Mouse (Mus musculus): ENCODE measurements around the gene Mgat3. TPM values are rescaled to one million over a fixed set of nuclear protein-coding genes. Genes with fewer than 3 reads are reported as not detected.

Mgat3 gene
- polyA plus RNA-seq, 1 experiment from 2014 or later, result 9.6 TPM

DNA sequence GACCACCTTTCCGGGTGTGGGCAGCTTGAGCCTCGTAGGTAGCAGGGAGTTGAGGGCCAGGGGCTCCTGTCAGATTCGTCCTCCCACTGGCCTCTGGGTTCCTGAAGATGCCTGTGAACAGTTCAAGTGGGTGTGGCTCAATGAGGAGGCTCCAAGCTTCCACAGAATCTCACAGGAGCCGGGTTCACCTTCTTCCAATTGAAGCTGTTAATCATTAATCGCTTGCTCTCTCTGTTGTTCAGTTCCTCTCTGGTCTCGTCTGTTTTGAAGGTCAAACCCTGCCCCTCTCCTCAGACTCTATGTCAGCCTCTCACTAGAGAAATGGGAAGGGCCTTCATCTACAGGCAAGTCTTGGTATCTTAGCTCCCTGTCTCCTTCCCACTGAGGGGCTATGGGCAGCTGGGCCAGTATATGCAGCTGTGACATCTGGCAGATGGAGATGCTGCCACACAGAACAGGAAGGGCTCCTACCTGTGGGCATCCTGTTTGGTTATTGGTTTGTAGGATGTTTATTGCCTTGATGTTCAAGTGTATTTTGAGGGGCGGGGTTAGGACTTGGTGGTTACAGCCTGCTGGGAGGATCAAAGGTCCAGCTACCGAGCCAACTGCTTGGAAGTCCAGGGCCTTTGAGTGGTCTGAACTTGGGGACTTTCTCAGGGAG, 18.2 kb downstream of the Mgat3 start:
- H3K27me3 ChIP-seq, result no peaks in the 10 kb centered on the region
- peaks cover 14% of the 10 kb centered on the region for H3K4me1 ChIP-seq
- no peak overlapping the region for H3K4me2 ChIP-seq
- H3K27ac ChIP-seq, result no peak overlapping the region
- H3K9ac ChIP-seq, result no peak overlapping the region
- no peaks in the 10 kb centered on the region for H3K36me3 ChIP-seq (replicated peaks)
- no peak for ATAC-seq (ENCODE audit: low FRiP score)
- no peak overlapping the region for H3K4me3 ChIP-seq (replicated peaks)
- WGBS, result 82% methylated on average over 8 of the region's 8 CpGs
- H3K9me3 ChIP-seq, result no peaks in the 10 kb centered on the region

DNA sequence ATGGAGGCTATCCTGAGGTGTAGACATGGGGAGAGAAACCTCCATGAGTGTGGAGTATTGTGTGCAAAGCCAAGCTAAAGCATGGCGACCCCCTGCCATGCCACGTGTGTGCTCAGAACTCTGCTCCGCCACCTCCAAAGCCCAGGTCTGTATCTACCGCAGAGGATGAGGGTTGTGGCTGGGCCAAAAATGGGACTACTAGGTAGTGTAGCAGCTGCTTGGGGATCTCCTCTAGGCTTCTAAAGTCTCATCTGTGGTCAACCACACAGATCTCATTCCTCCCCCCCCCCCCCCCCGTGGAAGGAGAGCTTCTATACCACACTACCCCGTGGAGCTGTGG, 18.7 kb downstream of the Mgat3 start:
- Histone ChIP-seq H3K9me3 (no peaks in the 10 kb centered on the region), H3K27ac (no peak overlapping the region), H3K4me2 (no peak overlapping the region), H3K9ac (no peak overlapping the region), H3K4me3 (replicated peaks) (no peak overlapping the region), H3K4me1 (peaks cover 14% of the 10 kb centered on the region), H3K27me3 (no peaks in the 10 kb centered on the region), H3K36me3 (replicated peaks) (no peaks in the 10 kb centered on the region; the same call in 1 of the 2 replicates)
- no peak for ATAC-seq (ENCODE audit: low FRiP score)
- 89% methylated on average over 6 of the region's 6 CpGs for WGBS

DNA sequence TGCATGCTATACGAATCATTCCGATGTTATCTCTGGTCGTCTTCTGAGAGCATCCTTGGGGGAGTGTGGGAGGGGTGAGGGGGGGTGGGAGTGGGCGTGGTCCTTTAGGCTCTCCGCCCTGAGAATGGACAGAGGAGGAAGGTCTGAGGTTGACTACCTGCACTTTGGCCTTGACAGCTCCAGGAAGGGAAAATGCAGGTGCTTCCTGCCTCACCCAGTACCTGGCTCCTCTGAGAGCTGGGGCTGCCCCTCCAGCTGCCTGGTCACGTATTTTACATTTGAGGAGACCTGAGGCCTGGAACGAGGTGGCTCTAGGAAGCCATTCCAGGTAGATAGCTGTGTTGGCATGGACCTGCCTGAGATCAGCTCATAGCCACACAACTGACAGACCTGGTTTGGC, 19.3 kb downstream of the Mgat3 start:
- Histone ChIP-seq H3K27ac (no peak overlapping the region), H3K9ac (no peak overlapping the region), H3K4me3 (replicated peaks) (no peak overlapping the region), H3K4me2 (no peak overlapping the region), H3K4me1 (peaks cover 14% of the 10 kb centered on the region), H3K36me3 (replicated peaks) (peaks cover 1% of the 10 kb centered on the region; the same call in 1 of the 2 replicates), H3K27me3 (no peaks in the 10 kb centered on the region), H3K9me3 (no peaks in the 10 kb centered on the region)
- ATAC-seq (ENCODE audit: low FRiP score), result no peak
- 92% methylated on average over 7 of the region's 7 CpGs for WGBS

DNA sequence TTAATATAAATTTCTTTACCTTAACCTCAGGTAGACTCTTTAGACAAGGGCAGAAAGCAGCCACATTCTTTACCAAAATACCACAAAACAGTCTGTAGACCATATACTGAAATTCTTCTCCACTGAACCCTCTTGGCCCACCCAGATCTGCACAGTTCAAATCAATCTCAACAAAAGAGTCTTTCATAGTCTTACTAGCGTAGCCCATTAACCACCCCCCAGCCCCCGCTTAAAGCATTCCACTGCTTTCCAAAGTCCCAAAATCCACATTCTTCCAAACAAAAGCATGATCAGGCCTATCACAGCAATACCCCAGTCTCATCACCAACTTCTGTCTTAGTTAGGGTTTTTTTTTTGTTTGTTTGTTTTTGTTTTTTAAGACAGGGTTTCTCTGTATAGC, 26.0 kb downstream of the Mgat3 start:
- H3K4me3 ChIP-seq (replicated peaks), result no peak overlapping the region
- WGBS, result 37% methylated on average over 2 of the region's 2 CpGs

DNA sequence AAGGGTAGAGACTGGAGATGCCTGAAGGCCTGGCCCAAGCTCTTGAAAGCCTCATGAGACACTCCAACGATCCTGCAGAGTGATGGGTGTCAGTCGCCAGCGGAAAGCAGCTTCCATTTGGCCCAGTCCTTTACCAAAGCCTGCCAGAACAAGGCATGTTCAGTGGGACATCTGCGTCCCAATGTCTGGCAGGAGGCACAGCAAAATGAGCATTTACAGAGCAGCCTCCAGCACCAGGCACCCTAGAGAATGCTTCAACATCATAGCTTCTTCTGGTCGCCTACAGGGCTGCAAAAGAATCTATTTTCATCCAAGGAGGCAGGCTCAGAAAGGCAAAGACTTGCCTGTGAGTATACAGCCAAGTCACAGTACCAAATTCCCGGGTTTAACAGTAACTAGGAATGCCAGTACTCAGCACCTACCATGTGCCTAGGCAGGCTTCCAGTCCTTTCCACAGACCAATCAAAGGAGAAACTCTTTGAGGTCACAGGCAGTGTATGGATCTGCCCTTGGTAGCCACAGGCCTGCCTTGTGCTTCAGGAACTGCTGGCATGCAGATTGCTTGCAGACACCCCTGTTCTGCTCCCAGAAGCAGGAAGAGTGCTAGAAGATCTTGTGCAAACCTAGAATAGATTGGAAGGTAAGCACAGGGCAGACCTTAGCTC, 28.7 kb downstream of the Mgat3 start:
- no peak overlapping the region for H3K27ac ChIP-seq
- H3K9ac ChIP-seq, result no peak overlapping the region
- ATAC-seq (ENCODE audit: low FRiP score), result no peak
- peaks cover 5% of the 10 kb centered on the region for H3K36me3 ChIP-seq (replicated peaks)
- H3K27me3 ChIP-seq, result no peaks in the 10 kb centered on the region
- WGBS, result 89% methylated on average over 6 of the region's 6 CpGs
- no peak overlapping the region for H3K4me3 ChIP-seq (replicated peaks)
- no peaks in the 10 kb centered on the region for H3K4me1 ChIP-seq
- H3K4me2 ChIP-seq, result no peak overlapping the region
- no peaks in the 10 kb centered on the region for H3K9me3 ChIP-seq

More for the DNA sequence above, 26.0 kb downstream of the Mgat3 start:
- Histone ChIP-seq H3K4me1 (no peaks in the 10 kb centered on the region), H3K27me3 (no peaks in the 10 kb centered on the region), H3K9me3 (no peaks in the 10 kb centered on the region), H3K36me3 (replicated peaks) (peaks cover 5% of the 10 kb centered on the region), H3K4me2 (no peak overlapping the region), H3K9ac (no peak overlapping the region), H3K27ac (no peak overlapping the region)
- ATAC-seq (ENCODE audit: low FRiP score), result no peak

DNA sequence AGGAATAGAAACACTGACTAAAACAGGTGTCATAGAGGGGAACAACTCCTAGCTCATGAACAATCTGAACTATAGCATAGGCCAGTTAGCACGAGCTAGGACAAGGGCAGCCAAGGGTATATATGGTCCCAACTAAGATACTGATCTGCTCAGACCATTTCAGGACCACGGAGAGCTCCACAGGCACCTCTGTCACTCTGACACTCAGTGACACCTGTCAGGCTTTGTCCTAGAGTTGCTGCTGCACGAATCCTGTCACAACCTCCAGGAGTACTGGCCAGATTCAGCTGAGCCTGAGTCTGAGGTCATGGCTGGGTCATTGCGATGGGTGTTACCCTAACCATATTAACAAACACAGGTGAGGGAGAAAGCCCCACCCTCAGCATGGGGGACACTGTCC, 29.9 kb downstream of the Mgat3 start:
- H3K36me3 ChIP-seq (replicated peaks), result no peaks in the 10 kb centered on the region
- WGBS, result 34% methylated on average over 4 of the region's 4 CpGs
- H3K4me3 ChIP-seq (replicated peaks), result no peak overlapping the region
- H3K9ac ChIP-seq, result no peak overlapping the region
- H3K4me2 ChIP-seq, result no peak overlapping the region
- no peaks in the 10 kb centered on the region for H3K9me3 ChIP-seq
- no peak overlapping the region for H3K27ac ChIP-seq
- H3K27me3 ChIP-seq, result no peaks in the 10 kb centered on the region
- ATAC-seq (ENCODE audit: low FRiP score), result no peak
- H3K4me1 ChIP-seq, result 0 out of 2 replicates have a peak, but pooled peaks cover under 1% of the 10 kb centered on the region

DNA sequence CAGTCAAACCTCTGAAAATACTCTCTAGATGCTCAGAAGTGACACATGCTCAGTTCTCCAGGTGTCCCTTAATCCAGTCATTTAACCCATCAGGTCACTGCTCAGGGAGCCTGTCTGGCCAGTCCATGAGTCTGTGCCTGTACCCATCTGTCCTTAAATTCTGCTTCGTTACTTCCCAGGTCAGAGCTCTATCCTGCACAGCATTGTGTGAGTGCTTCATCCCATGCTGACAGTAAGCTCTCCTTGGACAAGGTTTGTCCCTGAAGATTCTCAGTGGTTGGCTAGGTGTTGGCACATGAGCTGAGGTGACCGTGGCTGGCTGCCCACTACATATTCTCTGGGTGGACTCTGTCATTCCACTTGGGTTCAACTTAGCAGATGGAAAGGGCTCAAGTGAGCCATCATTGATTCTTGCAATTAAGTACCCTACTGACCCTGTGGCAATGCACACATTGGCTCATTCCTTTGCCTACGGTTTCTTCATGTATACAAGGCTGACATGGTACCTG, 32.6 kb downstream of the Mgat3 start:
- no peaks in the 10 kb centered on the region for H3K9me3 ChIP-seq
- no peak for ATAC-seq (ENCODE audit: low FRiP score)
- H3K4me2 ChIP-seq, result no peak overlapping the region
- H3K4me1 ChIP-seq, result 0 out of 2 replicates have a peak, but pooled peaks cover 4% of the 10 kb centered on the region
- H3K9ac ChIP-seq, result no peak overlapping the region
- H3K4me3 ChIP-seq (replicated peaks), result no peak overlapping the region
- no peaks in the 10 kb centered on the region for H3K27me3 ChIP-seq
- WGBS, result 92% methylated on average over 3 of the region's 3 CpGs
- H3K36me3 ChIP-seq (replicated peaks), result peaks cover 5% of the 10 kb centered on the region
- no peak overlapping the region for H3K27ac ChIP-seq

DNA sequence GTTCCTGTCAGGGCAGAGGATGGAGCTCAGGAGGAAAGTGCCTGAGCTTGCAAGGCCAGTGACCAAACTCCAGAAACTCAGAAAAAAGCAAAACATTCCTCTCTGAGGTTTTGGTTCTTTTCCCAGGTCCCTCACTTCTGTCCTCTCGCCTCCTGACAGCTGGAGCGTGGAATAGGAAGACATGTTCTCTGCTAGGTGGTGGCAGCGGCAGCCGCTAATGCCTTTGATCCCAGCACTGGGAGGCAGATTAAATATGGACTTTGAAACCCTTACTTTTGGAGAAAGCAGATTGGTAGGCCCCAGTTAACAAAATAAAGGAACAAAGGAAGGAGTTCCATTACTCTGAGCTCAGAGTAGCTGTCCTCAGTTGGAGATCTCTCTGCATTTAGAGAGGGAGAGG, 34.9 kb downstream of the Mgat3 start:
- no peak overlapping the region for H3K4me3 ChIP-seq (replicated peaks)
- no peaks in the 10 kb centered on the region for H3K27me3 ChIP-seq
- 0 out of 2 replicates have a peak, but pooled peaks cover 4% of the 10 kb centered on the region for H3K4me1 ChIP-seq
- no peak for ATAC-seq (ENCODE audit: low FRiP score)
- H3K9ac ChIP-seq, result no peak overlapping the region
- no peak overlapping the region for H3K27ac ChIP-seq
- H3K4me2 ChIP-seq, result no peak overlapping the region
- no peaks in the 10 kb centered on the region for H3K9me3 ChIP-seq
- H3K36me3 ChIP-seq (replicated peaks), result peaks cover 19% of the 10 kb centered on the region
- 15% methylated on average over 4 of the region's 4 CpGs for WGBS

DNA sequence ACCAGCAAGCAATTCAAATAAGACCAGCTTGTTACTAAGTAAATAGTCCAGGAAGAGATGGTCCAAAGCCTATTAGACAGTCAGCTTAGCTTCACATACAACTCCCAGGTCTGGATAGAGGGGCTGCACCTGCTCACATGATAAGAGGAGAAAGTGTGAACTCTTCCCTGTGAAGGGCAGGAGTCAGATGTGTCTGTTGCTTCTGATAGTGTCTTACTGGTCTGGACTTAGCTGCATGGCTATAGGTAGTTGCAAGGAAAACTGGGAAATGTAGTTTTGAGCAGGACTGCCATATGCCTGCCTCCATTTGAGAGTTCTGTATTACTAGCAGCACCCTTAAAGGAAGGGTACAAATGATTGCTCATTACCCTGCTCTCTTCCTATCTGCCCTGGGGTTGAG, 40.2 kb downstream of the Mgat3 start:
- H3K4me1 ChIP-seq, result 0 out of 2 replicates have a peak, but pooled peaks cover under 1% of the 10 kb centered on the region
- H3K36me3 ChIP-seq (replicated peaks), result peaks cover 32% of the 10 kb centered on the region
- no peaks in the 10 kb centered on the region for H3K27me3 ChIP-seq
- H3K4me2 ChIP-seq, result no peak overlapping the region
- ATAC-seq (ENCODE audit: low FRiP score), result no peak
- no peak overlapping the region for H3K4me3 ChIP-seq (replicated peaks)
- H3K27ac ChIP-seq, result no peak overlapping the region
- H3K9me3 ChIP-seq, result no peaks in the 10 kb centered on the region
- no peak overlapping the region for H3K9ac ChIP-seq

DNA sequence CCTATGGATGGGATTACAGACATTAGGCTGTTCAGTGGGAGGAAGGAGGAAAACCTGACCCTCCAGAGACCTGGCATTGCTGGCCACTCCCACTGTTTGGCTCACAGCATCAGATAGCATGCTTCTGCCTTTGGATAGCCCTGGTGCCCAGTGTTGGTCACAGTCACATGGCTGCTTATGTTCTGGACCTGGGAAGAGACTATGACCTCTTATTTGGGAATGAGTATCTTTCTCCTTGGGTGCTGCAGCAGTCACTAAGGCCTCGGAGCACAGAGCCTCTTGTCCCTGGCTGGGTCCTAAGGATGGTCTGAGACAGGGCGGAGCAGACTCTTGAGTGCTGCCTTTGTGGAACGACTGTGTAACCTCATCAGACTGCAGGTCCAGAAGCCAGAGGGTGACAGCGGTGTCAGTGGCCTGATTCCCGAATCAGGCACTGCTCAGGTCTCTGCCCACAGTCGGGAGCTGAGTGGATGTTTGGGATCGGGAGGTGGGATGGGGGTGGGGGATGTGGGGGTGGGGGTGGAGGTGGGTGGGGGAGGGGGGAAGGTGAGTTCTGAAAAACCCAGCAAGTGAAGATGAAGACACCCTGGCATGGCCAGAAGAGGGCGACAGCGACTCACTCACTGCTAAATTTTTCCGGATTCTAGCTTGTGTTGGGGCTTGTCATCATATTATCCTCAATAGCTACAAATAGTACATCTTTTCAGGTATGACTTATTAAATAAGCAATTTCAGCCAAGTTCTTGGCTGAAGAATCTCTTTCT, 42.4 kb downstream of the Mgat3 start:
- no peak overlapping the region for H3K4me2 ChIP-seq
- ATAC-seq (ENCODE audit: low FRiP score), result no peak
- H3K4me3 ChIP-seq (replicated peaks), result no peak overlapping the region
- H3K9ac ChIP-seq, result no peak overlapping the region
- H3K27me3 ChIP-seq, result no peaks in the 10 kb centered on the region
- WGBS, result 15% methylated on average over 10 of the region's 10 CpGs
- H3K4me1 ChIP-seq, result peaks cover 7% of the 10 kb centered on the region
- peaks cover 29% of the 10 kb centered on the region for H3K36me3 ChIP-seq (replicated peaks)
- H3K9me3 ChIP-seq, result no peaks in the 10 kb centered on the region
- H3K27ac ChIP-seq, result no peak overlapping the region

DNA sequence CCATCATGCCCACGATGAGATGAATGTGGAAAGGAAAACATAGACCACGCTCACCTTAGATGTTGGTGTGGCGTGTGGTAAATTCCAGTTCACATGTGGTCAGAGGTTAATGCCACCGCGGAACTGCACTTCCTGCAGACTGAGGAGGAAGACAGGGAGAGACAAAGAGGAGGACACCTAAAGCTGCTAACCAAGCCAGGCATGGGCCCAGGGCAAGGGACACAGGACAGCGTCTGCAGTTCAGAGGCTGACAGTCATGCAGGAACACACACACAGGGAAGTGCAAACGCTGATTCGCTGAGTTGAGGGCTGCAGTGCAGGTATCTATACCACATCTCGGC, 42.9 kb downstream of the Mgat3 start:
- Histone ChIP-seq H3K4me1 (peaks cover 7% of the 10 kb centered on the region), H3K9me3 (no peaks in the 10 kb centered on the region), H3K4me3 (replicated peaks) (no peak overlapping the region), H3K27ac (no peak overlapping the region), H3K36me3 (replicated peaks) (peaks cover 24% of the 10 kb centered on the region), H3K9ac (no peak overlapping the region), H3K4me2 (no peak overlapping the region), H3K27me3 (no peaks in the 10 kb centered on the region)
- WGBS, result 75% methylated on average over 9 of the region's 9 CpGs
- no peak for ATAC-seq (ENCODE audit: low FRiP score)

DNA sequence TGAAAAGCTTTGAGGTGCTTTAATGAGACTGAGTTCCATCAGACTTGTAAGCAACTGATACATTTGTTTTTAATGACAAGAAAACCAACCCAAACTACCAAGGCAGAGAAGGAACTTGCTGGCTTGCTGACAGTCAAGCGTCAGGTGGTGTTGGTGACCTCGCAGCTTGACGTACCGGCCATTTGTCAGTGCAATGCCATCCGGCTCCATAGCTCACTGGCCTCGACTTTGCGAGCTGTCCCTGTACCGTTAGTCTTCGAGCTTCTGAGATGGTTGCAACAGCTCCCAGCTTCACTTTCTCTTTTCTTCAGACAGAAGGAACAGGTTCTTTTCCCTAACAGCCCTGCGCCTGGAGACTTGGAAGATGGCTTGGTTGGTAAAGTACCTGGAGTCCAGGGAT, 44.0 kb downstream of the Mgat3 start:
- H3K9me3 ChIP-seq, result no peaks in the 10 kb centered on the region
- no peak overlapping the region for H3K4me2 ChIP-seq
- no peak for ATAC-seq (ENCODE audit: low FRiP score)
- peaks cover 13% of the 10 kb centered on the region for H3K36me3 ChIP-seq (replicated peaks)
- peaks cover 7% of the 10 kb centered on the region for H3K4me1 ChIP-seq
- H3K27me3 ChIP-seq, result no peaks in the 10 kb centered on the region
- 95% methylated on average over 10 of the region's 10 CpGs for WGBS
- no peak overlapping the region for H3K9ac ChIP-seq
- no peak overlapping the region for H3K27ac ChIP-seq
- H3K4me3 ChIP-seq (replicated peaks), result no peak overlapping the region

All from forebrain, embryonic 12.5 days (tissue).